Mouse (Mus musculus): Measurements from ENCODE around the gene Olfr26.
"Not testable (repeated sequence)": the region's sequence is repeated elsewhere in the genome, so short reads cannot be mapped to it uniquely, and the experiment has no call there.

The Olfr26 gene

DNA sequence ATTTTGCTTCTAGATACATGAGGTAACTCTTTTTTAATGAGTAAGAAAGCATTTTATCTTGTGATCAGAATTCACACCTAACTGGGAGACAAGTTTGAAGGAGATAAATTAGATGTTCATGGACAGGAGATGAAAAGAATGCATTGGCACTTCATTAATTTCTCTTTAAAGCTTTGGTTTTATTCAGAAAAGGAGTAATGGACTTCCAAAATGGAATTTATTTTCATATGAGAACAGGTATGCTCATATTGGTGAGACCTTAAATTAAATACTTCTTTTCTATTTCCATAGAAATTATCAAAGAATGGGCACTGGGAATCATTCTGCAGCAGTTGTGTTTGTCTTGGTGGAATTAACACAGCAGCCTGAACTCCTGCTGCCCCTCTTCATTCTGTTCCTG, at the start of gene Olfr26:
TSS of gene Olfr26 (plus strand) at position 301 of the 400 bp plus-strand sequence.
- no peak for DNase-seq (ENCODE audit: low read depth, low spot score)

DNA sequence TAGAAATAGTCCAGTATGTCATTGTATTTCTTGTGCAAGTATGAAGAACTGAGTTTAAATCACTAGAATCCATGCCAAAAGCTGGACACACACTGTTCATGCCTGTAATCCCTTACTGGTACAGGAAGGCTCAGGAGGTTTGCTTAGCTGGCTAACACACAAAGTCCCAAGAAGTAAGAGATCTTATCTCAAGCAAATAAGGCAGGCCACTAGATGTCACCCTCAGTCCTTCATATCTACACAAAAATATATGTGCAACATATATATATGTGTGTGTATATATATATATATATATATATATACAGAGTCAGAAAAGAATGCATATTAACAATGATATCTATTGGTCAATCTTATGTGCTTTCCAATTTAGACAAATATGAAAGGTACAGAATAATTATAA, 49.2 kb upstream of the Olfr26 start:
- no peak for DNase-seq (ENCODE audit: low read depth, low spot score)

DNA sequence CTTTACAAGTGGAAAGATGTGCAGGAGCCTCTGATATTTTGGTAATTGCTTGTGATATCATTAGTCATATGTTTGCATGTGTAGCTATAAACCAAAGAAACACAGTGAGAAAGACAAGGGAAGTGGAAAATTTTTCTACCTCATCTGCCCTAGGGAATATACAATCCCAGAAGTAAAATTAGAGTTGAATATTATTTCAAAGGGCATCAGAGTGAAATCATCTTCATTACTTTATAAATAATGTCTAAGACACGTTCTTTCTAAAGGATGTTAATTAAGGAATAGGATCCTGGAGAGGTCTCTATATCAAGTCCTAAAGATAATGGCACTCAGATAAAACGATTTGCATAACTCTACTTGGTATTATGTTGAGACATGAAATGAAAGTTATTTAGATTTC, 40.5 kb upstream of the Olfr26 start, which contains the start of gene Olfr922:
TSS of gene Olfr922 (plus strand) at position 301 of the 400 bp plus-strand sequence.
- no peak for DNase-seq (ENCODE audit: low read depth, low spot score)

DNA sequence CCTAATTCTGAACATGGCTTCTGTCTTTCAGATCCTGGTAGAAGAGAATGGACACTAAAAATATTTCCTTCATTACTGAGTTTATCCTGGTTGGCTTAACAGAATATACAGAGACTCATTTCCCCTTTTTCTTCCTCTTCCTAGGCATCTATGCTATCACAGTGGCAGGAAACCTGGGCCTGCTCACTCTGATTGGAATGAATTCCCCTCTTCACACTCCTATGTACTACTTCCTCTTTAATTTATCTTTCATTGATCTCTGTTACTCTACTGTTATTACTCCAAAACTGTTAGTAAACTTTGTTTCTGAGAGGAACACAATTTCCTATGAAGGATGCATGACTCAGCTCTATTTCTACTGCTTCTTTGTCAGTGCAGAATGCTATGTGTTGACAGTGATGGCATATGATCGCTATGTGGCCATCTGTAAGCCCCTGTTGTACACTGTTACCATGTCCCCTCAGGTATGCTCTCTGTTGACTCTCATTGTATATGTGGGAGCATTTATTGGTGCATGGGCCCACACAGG, 39.3 kb upstream of the Olfr26 start:
- DNase-seq (ENCODE audit: low read depth, low spot score): no peak

DNA sequence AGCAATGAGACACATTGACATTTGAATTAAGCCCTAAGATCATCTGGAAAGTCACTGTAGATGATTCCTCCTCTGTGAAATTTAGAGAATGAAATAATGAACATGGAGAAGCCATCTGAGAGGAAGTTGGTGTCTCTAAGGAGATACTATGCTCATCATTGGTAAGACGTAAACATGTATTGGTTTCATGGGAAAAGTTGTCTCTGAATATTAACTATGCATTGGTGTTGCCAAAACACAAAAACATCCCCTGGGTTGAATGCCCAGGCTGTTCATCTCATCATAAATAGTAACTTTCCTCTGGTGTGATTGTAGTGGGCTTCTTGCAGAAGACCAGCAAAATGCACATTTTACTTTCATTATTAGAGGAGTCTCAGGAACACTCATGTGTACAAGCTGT, 28.6 kb upstream of the Olfr26 start, which contains the start of gene Olfr923:
TSS of gene Olfr923 (plus strand) at position 301 of the 400 bp plus-strand sequence.
- DNase-seq (ENCODE audit: low read depth, low spot score): no peak

DNA sequence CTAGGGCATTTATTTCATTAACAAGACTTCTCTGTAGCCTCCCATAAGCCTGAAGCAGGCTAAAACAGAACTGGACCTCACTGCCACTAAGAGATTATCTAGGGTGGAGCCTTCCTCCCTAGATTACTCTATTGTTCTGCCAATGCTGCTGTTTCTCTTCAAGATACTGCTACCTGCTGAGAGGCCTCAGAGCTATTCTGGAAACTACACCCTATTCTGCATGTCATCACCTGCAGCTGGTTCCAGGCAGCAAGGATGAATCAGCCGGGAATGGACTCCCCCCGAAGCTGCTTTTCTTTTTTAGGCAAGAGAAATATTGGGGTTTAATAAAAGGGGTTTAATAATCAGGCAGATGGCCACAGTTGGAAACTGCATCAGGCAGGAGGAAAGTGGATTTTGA, 21.8 kb upstream of the Olfr26 start:
- no peak for DNase-seq (ENCODE audit: low read depth, low spot score)

DNA sequence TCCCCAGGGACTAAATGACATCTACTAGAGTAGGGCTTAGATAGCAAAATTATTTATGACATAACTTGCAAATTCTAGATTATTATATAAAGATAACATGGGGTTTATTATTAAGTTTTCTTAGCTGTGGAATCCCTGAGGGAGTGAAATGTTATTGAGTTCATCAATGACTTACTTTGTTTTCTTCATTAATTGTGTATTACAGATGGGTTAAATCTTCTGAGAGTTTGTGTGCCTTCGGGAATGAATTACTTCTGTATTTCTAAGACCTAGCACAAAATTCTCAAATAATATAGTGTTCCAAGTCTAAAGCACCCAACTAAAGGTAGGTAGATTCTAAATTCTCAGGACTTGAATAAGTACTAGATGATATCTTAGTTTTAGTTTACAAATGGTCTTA, 10.7 kb upstream of the Olfr26 start, which contains the start of gene Olfr924:
TSS of gene Olfr924 (plus strand) at position 301 of the 400 bp plus-strand sequence.
- no peak for DNase-seq (ENCODE audit: low read depth, low spot score)

DNA sequence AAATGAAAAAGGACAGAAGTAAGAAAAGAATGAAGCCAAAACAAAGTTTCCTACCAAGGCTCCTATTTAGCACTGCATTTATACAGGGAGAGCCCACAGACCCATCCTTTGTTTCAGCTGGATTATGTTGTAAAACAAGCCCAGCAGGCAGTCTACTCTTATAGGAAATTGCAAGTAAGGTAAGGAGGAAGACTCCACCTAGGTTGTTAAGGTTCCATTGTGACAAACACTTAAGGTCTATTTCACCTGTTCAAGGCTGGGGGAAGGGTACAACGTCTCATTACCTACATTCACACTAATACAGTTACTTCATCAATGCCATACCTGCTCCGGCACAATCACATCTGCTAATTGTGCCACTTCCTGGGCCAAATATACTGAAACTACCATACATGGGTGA, 20.0 kb downstream of the Olfr26 start:
- not testable (repeated sequence) for DNase-seq (ENCODE audit: low read depth, low spot score)

DNA sequence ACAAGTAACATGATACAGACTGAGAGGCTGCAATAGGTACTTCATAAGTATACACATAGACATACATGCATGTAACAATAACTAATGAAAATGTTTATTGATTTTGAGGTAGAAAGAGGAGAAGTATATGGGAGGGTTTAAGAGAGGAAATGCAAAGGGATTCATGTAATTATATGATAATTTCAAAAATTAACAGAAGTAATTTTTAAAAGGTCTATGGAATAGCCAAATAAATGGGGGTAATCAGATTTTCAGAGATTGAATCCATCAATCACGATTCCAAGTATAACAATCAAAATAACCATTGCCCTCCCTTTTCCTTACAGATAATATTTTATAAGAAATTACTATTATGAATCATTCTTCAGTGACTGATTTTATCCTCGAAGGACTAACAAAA, 22.0 kb downstream of the Olfr26 start, which contains the start of gene Olfr926:
TSS of gene Olfr926 (plus strand) at position 301 of the 400 bp plus-strand sequence.
- DNase-seq (ENCODE audit: low read depth, low spot score): no peak

Measured in skeletal muscle tissue, adult 2 months (tissue).